Mouse (Mus musculus): Measurements from ENCODE around the gene Aplp1.

DNA sequence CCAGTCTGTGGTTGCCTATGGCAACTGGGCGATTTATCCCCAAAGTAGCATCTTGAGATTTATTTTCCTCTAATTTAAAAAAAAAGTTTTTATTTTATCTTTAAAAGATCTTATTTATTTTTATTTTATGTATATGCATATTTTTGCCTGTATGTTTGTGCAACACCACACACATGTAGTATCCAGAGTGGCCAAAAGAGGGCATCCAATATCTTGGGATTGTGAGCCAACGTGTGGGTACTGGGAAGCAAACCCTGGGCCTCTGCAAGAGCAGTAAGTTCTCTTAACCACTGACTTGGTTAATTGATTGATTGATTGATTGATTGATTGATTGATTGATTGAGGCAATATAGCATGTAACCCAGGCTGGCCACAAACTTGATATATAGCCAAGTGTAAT is 50.5 kb downstream of the Aplp1 start:
- TF ChIP-seq CTCF (IDR thresholded peaks at IDR 0.05) (peak; percentile 41), POLR2A (IDR thresholded peaks at IDR 0.05; ENCODE audit: insufficient read depth, low read depth, low read length) (no peak), EP300 (IDR thresholded peaks at IDR 0.05; ENCODE audit: insufficient read depth, low read depth, low read length) (no peak)

Data from heart, adult 2 months (tissue).